Mouse (Mus musculus) heart, postnatal 14 days (tissue): Measurements from ENCODE around the gene Htr1b. TPM values are rescaled to one million over a fixed set of nuclear protein-coding genes. Genes with fewer than 3 reads are reported as not detected.

Experiments
- DNase-seq, 2 experiments: peaks; one replicate each; pipeline ENCODE4 v3.0.0; 2021 to 2022
- intact Hi-C: fragments of 180-260 bp; cut with DNase I; formaldehyde crosslinking; loops from one replicate; pipeline ENCODE4 v1.15.1; 2025
- long read RNA-seq, 2 experiments: library from polyadenylated mRNA; stranded (forward); transcript quantifications; one replicate each; pipeline ENCODE4 v2.0.0; 2021
- total RNA-seq, 2 experiments: library from RNA; stranded (reverse); gene quantifications; 2 replicates each; pipeline ENCODE4 v1.2.3; 2021

The Htr1b gene
- under 1 TPM; 0.17 to 0.22 TPM for total RNA-seq
- long read RNA-seq, experiment 1 = 0 reads
- long read RNA-seq, experiment 2 = 0 reads

- DNase-seq = peak; percentile 1 to 2
These were observed at the start of gene Htr1b for GRCm38 (mm10) chr9:81633437-81633973. Gene Htr1b (minus strand): TSS chr9:81633828.

GRCm38 (mm10) chr9:81676716-81677115, 43.1 kb upstream of the Htr1b start:
- intact Hi-C loops = no loop called here

More at GRCm38 (mm10) chr9:81633437-81633973, at the start of gene Htr1b:
- intact Hi-C loops = no loop called here

GRCm38 (mm10) chr9:81637486-81637885, 3.9 kb upstream of the Htr1b start:
- intact Hi-C loops = no loop called here
- no peak for DNase-seq

More at GRCm38 (mm10) chr9:81676716-81677115, 43.1 kb upstream of the Htr1b start:
- no peak for DNase-seq

- intact Hi-C loops = no loop called here
- DNase-seq = peak in 1 of 2 experiments; percentile 1
These were observed 1.5 kb upstream of the Htr1b start for GRCm38 (mm10) chr9:81635109-81635508.

- intact Hi-C loops = no loop called here
- no peak for DNase-seq
These were observed 535 bp upstream of the Htr1b start for GRCm38 (mm10) chr9:81634163-81634562.

- DNase-seq = peak; percentile 3 to 8
- intact Hi-C loops = no loop called here
These were observed 742 bp downstream of the Htr1b start for GRCm38 (mm10) chr9:81632736-81633436.

- intact Hi-C loops = no loop called here
- DNase-seq = no peak
These were observed 1.4 kb downstream of the Htr1b start for GRCm38 (mm10) chr9:81632191-81632735.

GRCm38 (mm10) chr9:81631581-81632091, 2.0 kb downstream of the Htr1b start:
- intact Hi-C loops = no loop called here
- DNase-seq = peak in 1 of 2 experiments; percentile 2

GRCm38 (mm10) chr9:81626899-81627606, 6.6 kb downstream of the Htr1b start:
- DNase-seq = peak; percentile 61 to 77
- intact Hi-C loops = loop anchor here (10.0 kb wide), 1 partner anchor 1292 kb away; no protein-coding TSS in a partner anchor

- no peak for DNase-seq
- intact Hi-C loops = loop anchor here (10.0 kb wide), 1 partner anchor 1291 kb away; no protein-coding TSS in a partner anchor
These were observed 7.7 kb downstream of the Htr1b start for GRCm38 (mm10) chr9:81625898-81626297.

- DNase-seq = no peak
- intact Hi-C loops = loop anchor here (10.0 kb wide), 1 partner anchor 1288 kb away; no protein-coding TSS in a partner anchor
These were observed 10.8 kb downstream of the Htr1b start for GRCm38 (mm10) chr9:81622873-81623272.

GRCm38 (mm10) chr9:81611022-81611421, 22.6 kb downstream of the Htr1b start:
- intact Hi-C loops = no loop called here
- DNase-seq = no peak

Other genes with a start within 250 kb of the Htr1b start
- not detected for gene Mei4, start 229.8 kb upstream of the Htr1b start, total RNA-seq